In the genomic region with DNA sequence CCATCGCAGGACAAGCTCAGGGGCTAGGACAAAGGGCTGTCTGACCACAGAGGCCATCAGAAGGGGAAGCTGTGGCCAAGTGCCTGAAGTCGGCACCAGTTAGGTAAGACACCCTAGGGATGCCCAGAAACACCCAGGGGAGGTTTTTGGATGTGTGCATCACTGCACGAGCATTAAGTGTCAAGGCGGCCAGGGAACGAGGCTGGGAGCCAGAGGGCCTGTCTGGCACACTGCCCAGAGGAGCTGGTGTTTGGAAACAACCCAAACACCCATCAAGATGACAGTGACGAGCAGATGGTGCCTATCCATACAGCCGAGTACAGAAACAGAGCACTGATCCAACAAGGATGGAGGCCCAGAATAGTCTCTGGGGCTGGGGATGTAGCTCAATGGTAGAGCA, we compare ENCODE assay signal across 8 mouse cellular contexts.
DNase-seq lines count a peak whose midpoint lies in the region; ATAC-seq lines count a peak whose summit lies in the region.

No protein-coding gene starts in this region.

- DNase-seq in cerebellum, postnatal 10 days, result peak; percentile 63 to 67
- no peak for DNase-seq in cerebellum, postnatal 36 days
- peak; percentile 31 to 63 for DNase-seq in left cerebral cortex, postnatal 14 days (ENCODE audit: low spot score in 2 of 2)
- DNase-seq in left cerebral cortex, adult 11 months (ENCODE audit: low spot score), result no peak
- peak; percentile 59 for DNase-seq in brain, adult 2 months (ENCODE audit: low read depth, low spot score)
- DNase-seq in spleen, postnatal 36 days (ENCODE audit: low spot score in 2 of 2), result no peak
- DNase-seq in cerebellum, adult 8-10 months, result no peak

- peak; percentile 68 for ATAC-seq in megakaryocyte progenitor cell, adult 5-6 weeks (replicated peaks; ENCODE audit: poor library complexity)

- intact Hi-C loops in left cerebral cortex, postnatal 14 days (cut with DNase I), result no loop called here

Comparison
In these comparisons a context has a peak if more than half of its experiments do, and no peak if none do; other contexts are left out.
1. DNase-seq: peak in cerebellum, postnatal 10 days (2 of 2), left cerebral cortex, postnatal 14 days (2 of 2) and brain, adult 2 months (single experiment); none in cerebellum, postnatal 36 days (0 of 2), left cerebral cortex, adult 11 months (single experiment), spleen, postnatal 36 days (0 of 2) and cerebellum, adult 8-10 months (single experiment).